Mouse (Mus musculus) cerebellum, adult 2 months (tissue): ENCODE data around the gene Farsa. TPM values are rescaled to one million over a fixed set of nuclear protein-coding genes. Genes with fewer than 3 reads are reported as not detected.

Experiments used
- DNase-seq, 2 experiments: peaks; one replicate each; pipeline ENCODE4 v3.0.0; 2021
- H3K27ac ChIP-seq: fragments of 200-500 bp; 2 replicates; pipeline ENCODE4 v1.5.1; 2012; ENCODE audit warnings: low read length, control low read depth, inconsistent platforms; ENCODE audit not compliant: insufficient read depth
- H3K27me3 ChIP-seq: fragments of 200-500 bp; 2 replicates; pipeline ENCODE4 v1.6.1; 2012; ENCODE audit warnings: inconsistent platforms, mild to moderate bottlenecking, low read length, moderate library complexity; ENCODE audit not compliant: control insufficient read depth, insufficient read depth
- H3K4me1 ChIP-seq: fragments of 200-500 bp; 2 replicates; pipeline ENCODE4 v1.6.1; 2011; ENCODE audit warnings: low read length; ENCODE audit not compliant: control insufficient read depth, insufficient read depth
- H3K4me3 ChIP-seq: fragments of 200-500 bp; replicated peaks from 2 replicates; pipeline ENCODE3; 2011; ENCODE audit warnings: mild to moderate bottlenecking, low read depth, low read length, control low read depth; ENCODE audit not compliant: insufficient read depth
- CTCF ChIP-seq: fragments of 200-500 bp; IDR thresholded peaks from 2 replicates; pipeline ENCODE4 v1.5.1; 2011; ENCODE audit warnings: low read depth, mild to moderate bottlenecking, control low read depth, low read length, moderate library complexity, borderline replicate concordance; ENCODE audit not compliant: insufficient read depth
- POLR2A ChIP-seq: fragments of 200-500 bp; IDR thresholded peaks from 2 replicates; pipeline ENCODE4 v1.6.1; 2011; ENCODE audit warnings: low read length, control low read depth, borderline replicate concordance; ENCODE audit not compliant: insufficient read depth
- WGBS: fragments of 180-500 bp; shearing (Covaris S2); methylation state at CpG from one replicate; pipeline ENCODE4 v1.1.7; 2018; 5-methylcytosine and 5-hydroxymethylcytosine counted together
- polyA plus RNA-seq: library from polyadenylated mRNA; depleted of rRNA; stranded (reverse); fragments of >200 nt; gene quantifications from 2 replicates; pipeline ENCODE4 v1.2.3, GENCODE M21; 2012

The Farsa gene
- polyA plus RNA-seq, 1 experiment, result 72.0 TPM

DNA sequence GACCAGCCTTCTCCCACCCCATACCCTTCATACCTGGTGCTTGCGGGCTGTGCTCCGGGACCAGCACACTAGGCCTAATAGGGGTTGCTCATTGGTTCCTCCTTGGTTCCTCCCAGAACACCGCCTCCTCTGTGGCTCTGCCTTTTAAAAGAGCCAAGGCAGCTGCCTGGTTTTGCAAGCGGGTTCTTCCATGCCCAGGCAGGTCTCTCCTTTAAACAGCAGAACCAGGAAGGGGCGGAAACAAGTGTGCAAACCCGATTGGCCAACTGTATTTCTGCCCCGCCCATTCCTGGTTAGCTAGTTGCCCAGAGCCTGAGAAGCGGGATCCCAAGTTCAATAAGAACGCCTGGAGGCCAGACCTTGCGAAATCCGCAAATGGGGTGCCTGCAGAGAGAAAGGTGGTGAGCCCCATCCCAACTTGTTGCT is 36.9 kb downstream of the Farsa start, which contains the start of gene Gcdh:
Gene Gcdh (minus strand): TSS at position 213 of the 426 bp plus-strand sequence.
- peaks cover 8% of the 10 kb centered on the region; the same call in 1 of the 2 replicates for H3K4me1 ChIP-seq
- TF ChIP-seq POLR2A, result peak; percentile 51; the same call in 1 of the 2 replicates
- TF ChIP-seq CTCF, result no peak

GRCm38 (mm10) chr8:84895963-84896362 is 39.2 kb downstream of the Farsa start:
- DNase-seq, result no peak
- 23% methylated on average over 5 of the region's 5 CpGs for WGBS
- H3K4me1 ChIP-seq, result peaks cover 8% of the 10 kb centered on the region; the same call in 1 of the 2 replicates
- no peaks in the 10 kb centered on the region for H3K27me3 ChIP-seq
- no peak overlapping the region for H3K4me3 ChIP-seq
- TF ChIP-seq POLR2A (no peak), CTCF (no peak)
- no peak overlapping the region for H3K27ac ChIP-seq

More for the DNA sequence above, 36.9 kb downstream of the Farsa start, which contains the start of gene Gcdh:
- Histone ChIP-seq H3K27me3 (no peaks in the 10 kb centered on the region), H3K4me3 (peak within 1 kb of the TSS; percentile 68), H3K27ac (no peak within 1 kb of the TSS)
- DNase-seq, result peak; percentile 92 to 97
- 0% methylated on average over 11 of the region's 11 CpGs for WGBS

- Histone ChIP-seq H3K27me3 (no peaks in the 10 kb centered on the region), H3K4me1 (peaks cover 2% of the 10 kb centered on the region; the same call in 1 of the 2 replicates), H3K4me3 (no peak overlapping the region), H3K27ac (no peak overlapping the region)
- 64% methylated on average over 4 of the region's 4 CpGs for WGBS
- TF ChIP-seq CTCF, result no peak
- no peak for DNase-seq
These were observed 44.3 kb downstream of the Farsa start for GRCm38 (mm10) chr8:84901071-84901470.

- H3K4me1 ChIP-seq, result peaks cover 2% of the 10 kb centered on the region; the same call in 1 of the 2 replicates
- no peaks in the 10 kb centered on the region for H3K27me3 ChIP-seq
- TF ChIP-seq CTCF (no peak), POLR2A (no peak)
- 85% methylated on average over 3 of the region's 3 CpGs for WGBS
- H3K4me3 ChIP-seq, result peak within 1 kb of the TSS; percentile 57
- H3K27ac ChIP-seq, result no peak within 1 kb of the TSS
- DNase-seq, result no peak
These were observed 45.0 kb downstream of the Farsa start, which contains the start of gene Klf1 for GRCm38 (mm10) chr8:84901752-84902151. Gene Klf1, plus strand, starts transcription at chr8:84901928.

- H3K4me3 ChIP-seq, result peak overlapping the region; percentile 57
- H3K4me1 ChIP-seq, result peaks cover 2% of the 10 kb centered on the region; the same call in 1 of the 2 replicates
- no peak overlapping the region for H3K27ac ChIP-seq
- WGBS, result 5% methylated on average over 24 of the region's 24 CpGs
- DNase-seq, result peak in 1 of 2 experiments; percentile 37
- TF ChIP-seq POLR2A (no peak), CTCF (0 out of 2 replicates have a peak, but pooled peaks have one; percentile 5)
- no peaks in the 10 kb centered on the region for H3K27me3 ChIP-seq
These were observed 45.7 kb downstream of the Farsa start for GRCm38 (mm10) chr8:84902367-84902919.

- TF ChIP-seq POLR2A (peak; percentile 82), CTCF (peak; percentile 64)
- Histone ChIP-seq H3K4me1 (peaks cover 2% of the 10 kb centered on the region; the same call in 1 of the 2 replicates), H3K27ac (peak overlapping the region; percentile 81), H3K4me3 (peak overlapping the region; percentile 57), H3K27me3 (no peaks in the 10 kb centered on the region)
- peak; percentile 94 to 97 for DNase-seq
- WGBS, result 1% methylated on average over 68 of the region's 68 CpGs
These were observed 46.3 kb downstream of the Farsa start for GRCm38 (mm10) chr8:84902920-84903661.

DNA sequence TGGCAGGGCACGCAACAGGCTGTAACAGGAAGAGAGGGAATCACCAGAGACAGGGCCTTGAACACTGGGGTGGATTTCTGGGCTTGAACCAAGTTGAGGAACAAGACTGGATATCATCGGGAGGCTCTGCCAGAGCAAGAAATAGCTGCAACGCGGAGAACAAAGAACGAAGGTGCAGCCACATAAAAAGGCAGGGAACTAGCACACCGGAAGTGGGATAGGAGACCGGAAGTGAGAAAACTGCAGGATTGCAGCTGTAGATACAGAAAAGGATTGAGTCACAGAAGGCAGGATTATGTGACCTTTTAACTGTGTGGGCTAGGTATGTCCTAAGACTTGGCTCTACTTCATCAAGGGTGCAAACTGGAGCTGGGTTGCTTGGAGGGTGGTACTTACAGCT is 47.6 kb downstream of the Farsa start:
- no peak overlapping the region for H3K4me3 ChIP-seq
- peaks cover 4% of the 10 kb centered on the region; the same call in 1 of the 2 replicates for H3K4me1 ChIP-seq
- H3K27me3 ChIP-seq, result no peaks in the 10 kb centered on the region
- no peak for DNase-seq
- H3K27ac ChIP-seq, result no peak overlapping the region
- no peak for TF ChIP-seq POLR2A
- TF ChIP-seq CTCF, result no peak
- WGBS, result 86% methylated on average over 7 of the region's 7 CpGs

DNA sequence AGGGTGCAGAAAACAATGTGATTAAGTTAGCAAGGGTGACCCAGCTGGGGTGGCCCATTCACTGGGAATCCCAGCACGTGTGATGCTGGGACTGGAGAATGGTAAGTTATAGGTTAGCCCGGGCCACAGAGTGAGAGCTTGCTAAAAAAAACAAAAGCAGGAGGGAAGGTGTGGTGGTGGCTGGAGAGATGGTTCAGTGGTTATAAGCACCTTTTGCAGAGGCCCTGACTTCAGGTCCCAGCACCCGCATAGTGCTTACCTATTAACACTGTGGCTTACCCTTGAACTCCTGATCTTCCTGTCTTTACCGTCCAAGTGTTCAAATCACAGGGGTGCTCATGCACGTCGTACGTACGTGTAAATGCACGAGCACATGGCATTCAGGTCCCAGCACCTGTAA is 50.2 kb downstream of the Farsa start:
- WGBS, result 91% methylated on average over 9 of the region's 9 CpGs
- no peak overlapping the region for H3K4me3 ChIP-seq
- H3K4me1 ChIP-seq, result peaks cover 26% of the 10 kb centered on the region
- H3K27ac ChIP-seq, result no peak overlapping the region
- no peak for DNase-seq
- TF ChIP-seq POLR2A (no peak), CTCF (no peak)
- H3K27me3 ChIP-seq, result no peaks in the 10 kb centered on the region
